Mouse (Mus musculus) heart, postnatal 0 days (tissue): Measurements from ENCODE around the gene Ggcx. TPM values are rescaled to one million over a fixed set of nuclear protein-coding genes. Genes with fewer than 3 reads are reported as not detected.
A peak's percentile ranks its signal among the peaks of the same experiment; 100 is the strongest.

ENCODE experiments used
- ATAC-seq: fragments of 200-750 bp; cut with Nextera tagmentation; 2 replicates; pipeline ENCODE4 v1.8.0; 2017; ENCODE audit warnings: low read depth, moderate number of reproducible peaks, moderate library complexity; ENCODE audit not compliant: insufficient read depth
- DNase-seq: peaks from one replicate; pipeline ENCODE4 v3.0.0-alpha.2; 2016; ENCODE audit warnings: low spot score
- H3K27ac ChIP-seq: fragments of 300-500 bp; sonication (generic); 2 replicates; pipeline ENCODE4 v1.5.1; 2014; ENCODE audit warnings: low read depth, mild to moderate bottlenecking
- H3K27me3 ChIP-seq: fragments of 300-500 bp; sonication (generic); 2 replicates; pipeline ENCODE4 v1.6.1; 2014; ENCODE audit warnings: low read length, mixed read lengths; ENCODE audit not compliant: control insufficient read depth, insufficient read depth
- H3K36me3 ChIP-seq: fragments of 300-500 bp; sonication (generic); replicated peaks from 2 replicates; pipeline ENCODE4 v1.6.1; 2014; ENCODE audit warnings: low read length, mixed read lengths; ENCODE audit not compliant: control insufficient read depth, insufficient read depth
- H3K4me1 ChIP-seq: fragments of 300-500 bp; sonication (generic); 2 replicates; pipeline ENCODE4 v1.6.1; 2014; ENCODE audit warnings: antibody characterized with exemption; ENCODE audit not compliant: control insufficient read depth, insufficient read depth
- H3K4me2 ChIP-seq: fragments of 300-500 bp; sonication (generic); 2 replicates; pipeline ENCODE4 v1.6.1; 2014; ENCODE audit warnings: low read depth, mild to moderate bottlenecking, low read length, moderate library complexity
- H3K4me3 ChIP-seq: fragments of 300-500 bp; sonication (generic); 2 replicates; pipeline ENCODE4 v1.5.1; 2014; ENCODE audit warnings: low read depth, low read length
- H3K9ac ChIP-seq: fragments of 300-500 bp; sonication (generic); replicated peaks from 2 replicates; pipeline ENCODE4 v1.6.1; 2014; ENCODE audit warnings: low read depth, low read length, mixed read lengths
- H3K9me3 ChIP-seq: fragments of 300-500 bp; sonication (generic); replicated peaks from 2 replicates; pipeline ENCODE4 v1.6.1; 2016; ENCODE audit warnings: low read length; ENCODE audit not compliant: control insufficient read depth
- CTCF ChIP-seq: IDR thresholded peaks from 2 replicates; pipeline ENCODE4 v1.5.1; 2016; ENCODE audit warnings: antibody characterized with exemption, control low read depth, low read depth
- EP300 ChIP-seq: IDR thresholded peaks from 2 replicates; pipeline ENCODE4 v1.6.1; 2016; ENCODE audit warnings: antibody characterized with exemption, low read depth
- WGBS: fragments of 180-500 bp; shearing (Covaris S2); extraction: QIAGEN DNeasy Blood & Tissue Kit; methylation state at CpG from one replicate; pipeline ENCODE4 v1.1.7; 2014; 5-methylcytosine and 5-hydroxymethylcytosine counted together
- polyA plus RNA-seq: library from polyadenylated mRNA; unstranded; fragments of >200 nt; fragmentation: Nextera tagmentation; extraction: Ambion mirVana; gene quantifications from 2 replicates; pipeline ENCODE4 v1.2.1, GENCODE M21; 2015
- total RNA-seq: library from RNA; depleted of rRNA; stranded (reverse); fragments of >200 nt; gene quantifications from 2 replicates; pipeline ENCODE4 v1.2.3, GENCODE M21; 2014; ENCODE audit warnings: low replicate concordance

Gene Ggcx
- total and polyA plus RNA-seq, 2 experiments from 2014 or later, result 13.2 to 16.8 TPM

- ATAC-seq, result no peak
- DNase-seq, result no peak
- 73% methylated on average over 2 of the region's 2 CpGs for WGBS
- H3K36me3 ChIP-seq, result no peaks in the 10 kb centered on the region
- H3K9ac ChIP-seq, result no peak overlapping the region
- no peaks in the 10 kb centered on the region for H3K9me3 ChIP-seq
- peaks cover 14% of the 10 kb centered on the region for H3K4me1 ChIP-seq
- no peak overlapping the region for H3K27ac ChIP-seq
- TF ChIP-seq EP300, result no peak
- no peak for TF ChIP-seq CTCF
- H3K4me3 ChIP-seq, result no peak overlapping the region
- H3K27me3 ChIP-seq, result no peaks in the 10 kb centered on the region
- no peak overlapping the region for H3K4me2 ChIP-seq
Measured at GRCm38 (mm10) chr6:72452329-72452728, 38.2 kb downstream of the Ggcx start.

GRCm38 (mm10) chr6:72453578-72453977, 39.5 kb downstream of the Ggcx start:
- no peak for DNase-seq
- WGBS, result 90% methylated on average over 3 of the region's 3 CpGs

DNA sequence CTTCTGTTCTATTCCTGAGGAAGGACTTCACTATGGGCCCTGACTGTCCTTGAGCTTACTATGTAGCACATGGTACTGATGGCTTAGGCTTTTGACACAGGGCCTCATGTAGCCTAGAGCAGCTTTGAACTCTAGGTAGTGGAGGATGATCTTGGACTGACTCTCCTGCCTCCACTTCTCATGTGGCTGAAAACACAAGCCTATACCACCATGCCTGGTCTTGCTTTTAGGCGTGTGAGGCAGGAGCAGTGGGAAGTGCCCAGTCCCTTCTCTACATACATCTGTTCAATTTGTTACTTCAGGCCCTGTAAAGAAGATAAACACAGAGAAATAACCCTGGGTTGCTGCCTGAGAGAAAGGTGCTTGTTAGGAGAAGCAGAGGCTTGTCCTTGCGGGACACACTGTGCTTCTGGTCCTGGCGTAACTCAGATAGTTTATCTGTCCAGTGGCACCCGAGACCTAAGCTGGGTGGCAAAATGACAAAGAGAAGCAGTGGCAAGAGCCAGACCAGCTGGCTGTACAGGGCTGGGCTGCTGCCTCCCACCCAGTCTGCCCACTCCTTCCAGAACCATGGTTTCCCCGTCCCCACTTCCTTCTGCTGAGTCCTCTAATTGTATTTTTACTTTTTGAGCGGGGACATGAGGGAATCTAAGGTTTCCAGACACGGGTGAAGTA, 40.1 kb downstream of the Ggcx start:
- peak; percentile 57 for ATAC-seq

More at GRCm38 (mm10) chr6:72453578-72453977, 39.5 kb downstream of the Ggcx start:
- Histone ChIP-seq H3K27me3 (no peaks in the 10 kb centered on the region), H3K36me3 (no peaks in the 10 kb centered on the region), H3K4me2 (no peak overlapping the region), H3K27ac (no peak overlapping the region), H3K4me1 (peaks cover 14% of the 10 kb centered on the region), H3K9me3 (no peaks in the 10 kb centered on the region), H3K4me3 (no peak overlapping the region), H3K9ac (no peak overlapping the region)
- TF ChIP-seq CTCF (no peak), EP300 (no peak)
- no peak for ATAC-seq

GRCm38 (mm10) chr6:72454833-72455373, 40.8 kb downstream of the Ggcx start:
- DNase-seq, result no peak
- 54% methylated on average over 7 of the region's 7 CpGs for WGBS
- H3K27ac ChIP-seq, result peak overlapping the region; percentile 71

More for the DNA sequence above, 40.1 kb downstream of the Ggcx start:
- 0 out of 2 replicates have a peak overlapping the region, but pooled peaks have one; percentile 19 for H3K9ac ChIP-seq
- DNase-seq, result no peak
- WGBS, result 29% methylated on average over 7 of the region's 7 CpGs
- peaks cover 15% of the 10 kb centered on the region for H3K4me1 ChIP-seq
- H3K27me3 ChIP-seq, result no peaks in the 10 kb centered on the region
- H3K27ac ChIP-seq, result peak overlapping the region; percentile 71
- TF ChIP-seq CTCF (no peak), EP300 (no peak)
- H3K36me3 ChIP-seq, result no peaks in the 10 kb centered on the region
- H3K4me2 ChIP-seq, result no peak overlapping the region
- H3K9me3 ChIP-seq, result no peaks in the 10 kb centered on the region
- no peak overlapping the region for H3K4me3 ChIP-seq

GRCm38 (mm10) chr6:72456567-72456966, 42.5 kb downstream of the Ggcx start:
- TF ChIP-seq CTCF (no peak), EP300 (no peak)
- ATAC-seq, result no peak
- H3K9me3 ChIP-seq, result no peaks in the 10 kb centered on the region
- no peak overlapping the region for H3K27ac ChIP-seq
- H3K4me3 ChIP-seq, result no peak overlapping the region
- DNase-seq, result no peak
- no peak overlapping the region for H3K9ac ChIP-seq
- peaks cover 17% of the 10 kb centered on the region for H3K4me1 ChIP-seq
- H3K4me2 ChIP-seq, result no peak overlapping the region
- WGBS, result 53% methylated on average over 4 of the region's 4 CpGs
- no peaks in the 10 kb centered on the region for H3K27me3 ChIP-seq
- H3K36me3 ChIP-seq, result no peaks in the 10 kb centered on the region

More at GRCm38 (mm10) chr6:72454833-72455373, 40.8 kb downstream of the Ggcx start:
- H3K9ac ChIP-seq, result 0 out of 2 replicates have a peak overlapping the region, but pooled peaks have one; percentile 19
- H3K27me3 ChIP-seq, result no peaks in the 10 kb centered on the region
- no peak overlapping the region for H3K4me2 ChIP-seq
- H3K4me3 ChIP-seq, result no peak overlapping the region
- no peaks in the 10 kb centered on the region for H3K36me3 ChIP-seq
- TF ChIP-seq CTCF (no peak), EP300 (no peak)
- peaks cover 17% of the 10 kb centered on the region for H3K4me1 ChIP-seq
- no peaks in the 10 kb centered on the region for H3K9me3 ChIP-seq
- ATAC-seq, result peak; percentile 47; the same call in 1 of the 2 replicates
